22 mouse cellular contexts compared by ENCODE assay signal in the genomic region with DNA sequence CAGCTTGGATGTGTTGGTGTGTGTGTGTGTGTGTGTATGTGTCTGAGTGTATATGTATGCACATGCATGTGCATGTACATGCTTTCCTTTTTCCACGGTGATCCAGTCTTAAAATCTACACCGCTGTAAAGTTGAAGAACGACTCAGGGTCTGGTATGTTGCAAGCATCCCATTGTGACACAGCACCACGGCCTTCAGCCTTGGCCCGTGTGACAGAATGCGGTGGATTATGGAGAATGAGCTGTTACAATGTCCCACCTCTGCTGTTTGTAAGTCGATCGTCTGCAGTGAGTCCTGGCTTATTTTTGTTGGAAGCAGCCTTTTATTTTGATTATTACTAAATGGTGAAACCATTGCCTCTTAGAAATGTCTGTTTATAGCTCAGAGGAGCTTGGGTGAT. TPM values are rescaled to one million over a fixed set of nuclear protein-coding genes. Genes with fewer than 3 reads are reported as not detected.
A peak's percentile ranks its signal among the peaks of the same experiment; 100 is the strongest.
DNase-seq lines count a peak whose midpoint lies in the region; ATAC-seq and TF ChIP-seq lines count a peak whose summit lies in the region.
"Had no signal": no experiment of that assay in that cellular context is flagged by ENCODE, and none has a peak within 500 bp of the region (broad histone marks: within the 10 kb centered on the region; RNA-seq: fewer than 3 reads in every experiment).

No protein-coding gene starts in this region.

- H3K27ac ChIP-seq in forebrain, postnatal 0 days (ENCODE audit: low read depth, low read length), result no peak overlapping the region
- H3K27ac ChIP-seq: embryonic facial prominence, embryonic 13.5 days; forebrain, embryonic 13.5 days; heart, adult 2 months; hindbrain, embryonic 10.5 days; hindbrain, embryonic 14.5 days had no signal

- H3K4me3 ChIP-seq in forebrain, postnatal 0 days (ENCODE audit: low read depth, low read length), result no peak overlapping the region
- H3K4me3 ChIP-seq: embryonic facial prominence, embryonic 13.5 days; forebrain, embryonic 13.5 days; heart, adult 2 months; heart, embryonic 15.5 days; hindbrain, embryonic 10.5 days had no signal

- DNase-seq in adrenal gland, adult 2 months, result peak; percentile 81
- no peak for DNase-seq in adrenal gland, postnatal 4 days (ENCODE audit: low spot score in 2 of 2)
- peak; percentile 63 for DNase-seq in NIH3T3 (ENCODE audit: low read depth)
- DNase-seq in adrenal gland, postnatal 25 days, result peak; percentile 38
- no peak for DNase-seq in right cerebral cortex, postnatal 10 days (ENCODE audit: low spot score in 2 of 2)
- no peak for DNase-seq in forebrain, postnatal 0 days
- DNase-seq in left cerebral cortex, postnatal 36 days (ENCODE audit: low spot score in 2 of 2), result no peak
- DNase-seq: cerebellum, adult 11-12 months; cerebellum, adult 9-10 months; cerebellum, postnatal 25 days; gastrocnemius, postnatal 36 days; heart, adult 2 months; heart, postnatal 14 days had no signal

- H3K4me2 ChIP-seq in forebrain, postnatal 0 days (ENCODE audit: low read depth), result no peak overlapping the region
- H3K4me2 ChIP-seq: embryonic facial prominence, embryonic 13.5 days; forebrain, embryonic 13.5 days; heart, embryonic 11.5 days; heart, embryonic 15.5 days; hindbrain, embryonic 14.5 days had no signal

- H3K27me3 ChIP-seq in forebrain, postnatal 0 days (ENCODE audit: insufficient read depth, low read length), result no peaks in the 10 kb centered on the region
- H3K27me3 ChIP-seq: CH12.LX; embryonic facial prominence, embryonic 13.5 days; forebrain, embryonic 13.5 days; heart, embryonic 15.5 days had no signal

- WGBS in forebrain, postnatal 0 days, result 82% methylated on average over 8 of the region's 8 CpGs

- 0 out of 2 replicates have a peak, but pooled peaks have one; percentile 30 for ATAC-seq in granulocyte monocyte progenitor cell, adult 5-6 weeks (replicated peaks; ENCODE audit: poor library complexity, severe bottlenecking)
- ATAC-seq in forebrain, postnatal 0 days, result no peak
- ATAC-seq: forebrain, embryonic 13.5 days; intestine, embryonic 16.5 days had no signal

- H3K9me3 ChIP-seq in forebrain, postnatal 0 days (ENCODE audit: low read length), result no peaks in the 10 kb centered on the region
- H3K9me3 ChIP-seq: embryonic facial prominence, embryonic 13.5 days; forebrain, embryonic 13.5 days; heart, embryonic 15.5 days; hindbrain, embryonic 10.5 days had no signal

- H3K36me3 ChIP-seq in forebrain, postnatal 0 days (ENCODE audit: insufficient read depth), result no peaks in the 10 kb centered on the region
- H3K36me3 ChIP-seq: heart, embryonic 15.5 days; hindbrain, embryonic 10.5 days had no signal

- H3K9ac ChIP-seq in forebrain, postnatal 0 days, result no peak overlapping the region
- H3K9ac ChIP-seq: embryonic facial prominence, embryonic 13.5 days; forebrain, embryonic 13.5 days; heart, embryonic 15.5 days; hindbrain, embryonic 14.5 days had no signal

- H3K4me1 ChIP-seq in forebrain, postnatal 0 days (ENCODE audit: insufficient read depth), result no peaks in the 10 kb centered on the region
- H3K4me1 ChIP-seq: forebrain, embryonic 13.5 days had no signal

- intact Hi-C loops in left cerebral cortex, postnatal 36 days (cut with DNase I), result no loop called here

- TF ChIP-seq CTCF in forebrain, postnatal 0 days (IDR thresholded peaks at IDR 0.05; ENCODE audit: low read depth), result no peak

RNA-seq across cellular contexts. Expression of a gene that starts 52.2 kb away (rescaled TPM):
- total RNA-seq in adrenal gland, adult 2 months (2021), result 10 to 100 TPM; 28.5 to 36.1 TPM
- polyA plus RNA-seq in adrenal gland, adult 2 months (2012; rRNA removed), result 1.1 and 2.2 TPM in 2 replicates
- 10 to 100 TPM; 32.1 to 33.7 TPM for total RNA-seq in adrenal gland, postnatal 4 days (2021)
- total RNA-seq in adrenal gland, postnatal 25 days (2021), result 28.5 and 35.1 TPM in 2 replicates
- total RNA-seq in granulocyte monocyte progenitor cell, adult 5-6 weeks (2014; fragmentation: Nextera tagmentation), result 28.4 and 51.5 TPM in 2 replicates
- 25.2 and 28.6 TPM in 2 replicates for total RNA-seq in granulocyte monocyte progenitor cell, adult 5-6 weeks (2017)
- total RNA-seq in forebrain, postnatal 0 days (2014; rRNA removed), result 11.1 and 21.6 TPM in 2 replicates
- 67.8 and 78.9 TPM in 2 replicates for polyA plus RNA-seq in forebrain, postnatal 0 days (2015; fragmentation: Nextera tagmentation; extraction: Ambion mirVana)
- total RNA-seq in left cerebral cortex, postnatal 36 days (2021), result 10 to 100 TPM; 36.7 to 42.5 TPM

RNA-seq across cellular contexts. Expression of a gene that starts 52.7 kb away (rescaled TPM):
- not detected for total RNA-seq in adrenal gland, adult 2 months (2021)
- not detected in 2 replicates for polyA plus RNA-seq in adrenal gland, adult 2 months (2012; rRNA removed)
- under 1 TPM; 0.54 to 0.59 TPM for total RNA-seq in adrenal gland, postnatal 4 days (2021)
- not detected in 2 replicates for total RNA-seq in adrenal gland, postnatal 25 days (2021)
- not detected in 2 replicates for total RNA-seq in granulocyte monocyte progenitor cell, adult 5-6 weeks (2014; fragmentation: Nextera tagmentation)
- total RNA-seq in granulocyte monocyte progenitor cell, adult 5-6 weeks (2017), result not detected in 2 replicates
- total RNA-seq in forebrain, postnatal 0 days (2014; rRNA removed), result 3.0 and 4.2 TPM in 2 replicates
- 2.6 and 4.8 TPM in 2 replicates for polyA plus RNA-seq in forebrain, postnatal 0 days (2015; fragmentation: Nextera tagmentation; extraction: Ambion mirVana)
- total RNA-seq in left cerebral cortex, postnatal 36 days (2021), result 10 to 100 TPM in 1 of 2 experiments, 1 to 10 TPM in 1; 6.5 to 12.8 TPM
- total RNA-seq: CH12.LX; heart, adult 2 months had no signal

Comparison
In these comparisons a context has a peak if more than half of its experiments do, and no peak if none do; other contexts are left out.
1. DNase-seq: peak in adrenal gland, adult 2 months (single experiment), NIH3T3 (single experiment) and adrenal gland, postnatal 25 days (single experiment); none in adrenal gland, postnatal 4 days (0 of 2), right cerebral cortex, postnatal 10 days (0 of 2), forebrain, postnatal 0 days (single experiment) and left cerebral cortex, postnatal 36 days (0 of 2).